Mouse (Mus musculus): ENCODE data around the gene Tnfsf15.

The Tnfsf15 gene

DNA sequence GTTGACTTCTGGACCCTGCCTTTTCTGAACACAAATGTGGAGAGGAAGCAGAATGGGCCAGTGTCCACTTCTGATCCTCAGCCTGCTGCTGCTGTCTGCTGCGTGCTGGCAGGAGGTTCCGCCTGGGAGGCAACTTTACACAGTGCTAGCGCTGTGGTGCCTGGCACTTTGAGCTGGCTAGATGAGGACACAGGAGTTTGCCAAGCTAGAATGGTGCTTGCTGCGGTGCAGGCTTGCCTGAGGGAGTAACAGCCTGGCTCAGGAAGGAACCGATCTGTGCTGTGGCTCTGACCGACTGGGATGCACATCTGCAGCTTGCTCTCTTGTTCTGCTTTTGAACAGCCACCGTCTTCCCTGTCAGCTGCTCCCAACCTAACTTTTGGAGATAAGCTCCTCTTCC is 5.4 kb downstream of the Tnfsf15 start:
- H3K9me3 ChIP-seq (ENCODE audit: low read length), result no peaks in the 10 kb centered on the region
- peak overlapping the region; percentile 39; the same call in 1 of the 2 replicates for H3K4me3 ChIP-seq (replicated peaks; ENCODE audit: low read length)
- no peaks in the 10 kb centered on the region for H3K27me3 ChIP-seq (ENCODE audit: insufficient read depth, low read length)
- no peaks in the 10 kb centered on the region for H3K36me3 ChIP-seq (ENCODE audit: insufficient read depth, low read length)
- TF ChIP-seq CTCF (conservative IDR thresholded peaks at IDR 0.05; ENCODE audit: low read length), result no peak
- no peaks in the 10 kb centered on the region; the same call in 1 of the 2 replicates for H3K4me1 ChIP-seq (replicated peaks; ENCODE audit: low read depth, low read length)

DNA sequence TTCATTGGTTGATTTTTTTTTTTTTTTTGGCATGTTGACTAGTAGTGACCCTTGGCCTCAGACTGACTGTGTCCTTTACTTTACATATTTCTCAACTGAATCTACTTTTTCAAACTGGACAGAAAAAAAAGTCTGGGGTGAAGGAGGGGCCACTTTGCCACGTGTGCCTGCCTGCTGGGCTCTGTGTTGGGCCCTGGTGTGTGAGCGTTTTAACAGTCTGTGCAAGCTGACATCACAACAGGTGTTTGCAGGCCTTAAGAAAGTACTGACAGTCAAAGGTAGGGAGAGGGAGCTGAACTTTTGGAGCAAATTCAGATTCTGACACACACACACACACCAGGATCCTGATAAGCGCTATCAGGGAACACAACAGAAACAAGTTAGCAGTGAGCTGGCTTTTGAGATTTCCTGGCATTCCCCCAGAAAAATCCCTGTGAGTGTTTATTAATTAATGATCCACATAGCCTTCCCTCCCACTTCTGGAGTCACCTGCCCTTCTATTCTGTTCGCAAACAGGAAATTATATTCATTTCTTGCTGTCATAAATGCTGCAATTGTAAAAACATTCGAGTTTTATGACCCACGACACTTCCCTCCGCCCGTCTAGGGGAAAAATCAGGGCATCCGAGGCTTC is 6.4 kb downstream of the Tnfsf15 start:
- no peak overlapping the region for H3K4me3 ChIP-seq (replicated peaks; ENCODE audit: low read length)
- no peaks in the 10 kb centered on the region; the same call in 1 of the 2 replicates for H3K4me1 ChIP-seq (replicated peaks; ENCODE audit: low read depth, low read length)

DNA sequence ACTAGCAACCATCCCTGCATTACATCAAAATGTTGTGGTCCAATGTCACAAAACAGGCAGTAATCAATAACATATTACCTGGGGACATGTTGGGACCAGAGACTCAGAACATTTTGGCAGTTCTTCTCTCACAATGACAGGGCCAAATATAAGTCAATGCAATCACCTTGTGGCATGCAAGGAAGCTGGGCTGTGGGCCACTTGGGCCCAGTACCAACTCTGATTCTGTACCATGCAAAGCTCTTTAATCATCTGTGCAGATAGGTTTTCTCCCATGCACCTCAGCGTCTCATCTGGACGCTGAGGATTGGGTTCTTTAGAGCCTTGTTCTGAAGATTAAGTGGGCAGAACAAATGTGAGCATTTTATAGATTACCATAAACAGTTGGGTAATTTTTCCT is 13.6 kb downstream of the Tnfsf15 start:
- Histone ChIP-seq H3K4me3 (replicated peaks; ENCODE audit: low read length) (no peak overlapping the region), H3K36me3 (ENCODE audit: insufficient read depth, low read length) (no peaks in the 10 kb centered on the region), H3K27me3 (ENCODE audit: insufficient read depth, low read length) (no peaks in the 10 kb centered on the region), H3K4me1 (replicated peaks; ENCODE audit: low read depth, low read length) (no peaks in the 10 kb centered on the region), H3K9me3 (ENCODE audit: low read length) (no peaks in the 10 kb centered on the region)
- TF ChIP-seq NANOG (IDR thresholded peaks at IDR 0.05; ENCODE audit: borderline replicate concordance, low read length) (no peak), POU5F1 (IDR thresholded peaks at IDR 0.05; ENCODE audit: borderline replicate concordance, low read length) (no peak), CTCF (conservative IDR thresholded peaks at IDR 0.05; ENCODE audit: low read length) (no peak)

More for the DNA sequence above, 6.4 kb downstream of the Tnfsf15 start:
- H3K9me3 ChIP-seq (ENCODE audit: low read length), result no peaks in the 10 kb centered on the region
- H3K27me3 ChIP-seq (ENCODE audit: insufficient read depth, low read length), result no peaks in the 10 kb centered on the region
- H3K36me3 ChIP-seq (ENCODE audit: insufficient read depth, low read length), result no peaks in the 10 kb centered on the region
- TF ChIP-seq POU5F1 (IDR thresholded peaks at IDR 0.05; ENCODE audit: borderline replicate concordance, low read length), result no peak
- no peak for TF ChIP-seq NANOG (IDR thresholded peaks at IDR 0.05; ENCODE audit: borderline replicate concordance, low read length)
- TF ChIP-seq CTCF (conservative IDR thresholded peaks at IDR 0.05; ENCODE audit: low read length), result no peak

DNA sequence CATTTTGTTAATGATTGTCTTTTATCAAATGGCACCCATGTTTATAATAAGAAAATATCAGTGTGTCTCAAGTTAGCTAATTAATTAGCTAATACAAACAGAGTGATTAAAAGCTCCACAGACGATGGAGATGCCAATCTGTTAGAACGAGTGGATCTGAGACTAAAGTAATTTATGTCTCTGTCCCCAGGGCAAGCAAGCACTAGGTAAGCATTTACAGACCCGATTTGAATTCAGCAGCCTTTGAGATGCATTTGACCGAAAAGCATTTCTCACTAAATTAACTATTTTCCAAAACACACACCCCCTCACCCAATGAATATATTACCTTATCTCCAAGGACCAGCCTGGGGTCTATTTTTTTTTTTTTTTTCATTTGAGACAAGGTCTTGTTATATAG is 18.2 kb downstream of the Tnfsf15 start:
- TF ChIP-seq NANOG (IDR thresholded peaks at IDR 0.05; ENCODE audit: borderline replicate concordance, low read length) (no peak), CTCF (conservative IDR thresholded peaks at IDR 0.05; ENCODE audit: low read length) (no peak), POU5F1 (IDR thresholded peaks at IDR 0.05; ENCODE audit: borderline replicate concordance, low read length) (no peak)
- H3K4me3 ChIP-seq (replicated peaks; ENCODE audit: low read length), result no peak overlapping the region
- H3K27me3 ChIP-seq (ENCODE audit: insufficient read depth, low read length), result no peaks in the 10 kb centered on the region
- no peaks in the 10 kb centered on the region for H3K9me3 ChIP-seq (ENCODE audit: low read length)
- no peaks in the 10 kb centered on the region for H3K4me1 ChIP-seq (replicated peaks; ENCODE audit: low read depth, low read length)
- no peaks in the 10 kb centered on the region for H3K36me3 ChIP-seq (ENCODE audit: insufficient read depth, low read length)

DNA sequence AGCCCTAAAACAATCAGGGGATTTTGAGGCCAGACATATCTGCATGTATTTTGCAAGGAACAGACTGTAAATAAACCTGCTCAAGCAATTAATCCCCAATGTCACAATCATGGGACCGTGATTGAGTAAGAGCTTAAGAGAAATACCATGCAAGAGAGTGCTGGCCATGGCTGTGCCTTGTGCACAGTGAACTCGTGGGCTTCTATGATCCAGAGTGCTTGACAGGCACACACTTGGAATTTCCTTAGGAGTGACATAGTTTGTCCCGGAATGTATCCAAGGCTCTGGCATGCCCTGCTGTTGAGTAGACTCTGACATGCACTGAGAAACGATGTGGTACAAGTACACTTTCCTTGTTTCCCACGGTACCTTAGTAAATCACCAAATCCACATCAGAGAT is 18.9 kb downstream of the Tnfsf15 start:
- Histone ChIP-seq H3K4me1 (replicated peaks; ENCODE audit: low read depth, low read length) (no peaks in the 10 kb centered on the region), H3K27me3 (ENCODE audit: insufficient read depth, low read length) (no peaks in the 10 kb centered on the region)
- TF ChIP-seq POU5F1 (IDR thresholded peaks at IDR 0.05; ENCODE audit: borderline replicate concordance, low read length) (no peak), NANOG (IDR thresholded peaks at IDR 0.05; ENCODE audit: borderline replicate concordance, low read length) (no peak), CTCF (conservative IDR thresholded peaks at IDR 0.05; ENCODE audit: low read length) (no peak)

DNA sequence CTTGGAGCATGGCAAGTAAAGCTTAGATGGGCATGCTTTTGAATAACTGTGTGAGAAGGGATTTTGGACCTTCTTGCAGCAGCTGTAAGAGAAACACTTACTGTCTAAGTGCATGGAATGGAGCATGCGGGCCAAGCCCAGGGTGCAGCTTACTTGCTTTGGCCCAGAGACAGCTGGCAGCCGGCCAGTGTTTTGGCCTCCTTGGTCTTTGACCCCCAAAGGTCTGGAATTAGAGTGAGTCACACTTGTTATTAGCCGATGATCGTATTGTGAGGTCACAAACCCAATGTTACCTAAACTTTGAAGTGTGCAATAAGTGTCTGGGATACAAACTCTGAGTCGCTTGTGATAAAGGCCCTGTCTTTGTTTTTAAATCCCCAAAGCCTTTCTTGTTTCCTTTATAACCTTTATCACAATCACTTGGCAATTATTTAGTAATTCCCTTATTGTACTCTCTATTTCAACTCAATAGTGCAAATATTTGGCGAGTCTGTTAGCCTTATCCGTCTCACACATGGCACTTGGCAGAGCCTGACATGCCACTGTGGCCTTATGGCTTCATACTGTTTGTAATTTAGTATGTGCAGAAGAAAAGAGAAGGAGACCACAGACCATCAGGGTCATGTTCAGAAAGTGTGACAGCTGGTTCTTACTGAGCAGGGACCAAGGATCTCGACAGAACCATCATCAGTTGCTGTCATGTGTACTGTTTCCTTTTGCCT is 26.8 kb downstream of the Tnfsf15 start:
- Histone ChIP-seq H3K36me3 (ENCODE audit: insufficient read depth, low read length) (no peaks in the 10 kb centered on the region), H3K4me1 (replicated peaks; ENCODE audit: low read depth, low read length) (no peaks in the 10 kb centered on the region), H3K9me3 (ENCODE audit: low read length) (no peaks in the 10 kb centered on the region), H3K27me3 (ENCODE audit: insufficient read depth, low read length) (no peaks in the 10 kb centered on the region), H3K4me3 (replicated peaks; ENCODE audit: low read length) (no peak overlapping the region)
- TF ChIP-seq CTCF (conservative IDR thresholded peaks at IDR 0.05; ENCODE audit: low read length) (no peak), POU5F1 (IDR thresholded peaks at IDR 0.05; ENCODE audit: borderline replicate concordance, low read length) (no peak), NANOG (IDR thresholded peaks at IDR 0.05; ENCODE audit: borderline replicate concordance, low read length) (no peak)

More for the DNA sequence above, 18.9 kb downstream of the Tnfsf15 start:
- Histone ChIP-seq H3K9me3 (ENCODE audit: low read length) (no peaks in the 10 kb centered on the region), H3K4me3 (replicated peaks; ENCODE audit: low read length) (no peak overlapping the region), H3K36me3 (ENCODE audit: insufficient read depth, low read length) (no peaks in the 10 kb centered on the region)

DNA sequence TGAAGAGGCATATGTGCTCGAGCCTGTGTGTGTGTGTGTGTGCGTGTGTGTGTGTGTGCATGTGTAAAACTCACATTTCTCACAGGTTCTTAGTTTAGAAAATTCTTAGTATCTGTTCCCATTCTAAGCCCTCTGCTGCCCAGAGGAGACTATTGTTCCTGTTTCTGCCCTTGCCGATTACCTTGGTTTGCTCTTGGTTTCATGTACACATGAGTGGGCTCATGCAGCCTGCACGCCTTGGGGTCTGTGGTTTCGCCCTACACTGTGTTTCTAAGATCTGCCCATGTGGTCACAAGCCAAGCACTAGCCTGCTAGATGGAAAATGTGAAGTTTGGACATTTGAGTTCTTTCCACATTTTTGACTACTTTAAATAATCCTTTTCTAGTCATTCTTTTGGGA is 33.0 kb downstream of the Tnfsf15 start:
- Histone ChIP-seq H3K4me3 (replicated peaks; ENCODE audit: low read length) (no peak overlapping the region), H3K4me1 (replicated peaks; ENCODE audit: low read depth, low read length) (no peaks in the 10 kb centered on the region), H3K9me3 (ENCODE audit: low read length) (no peaks in the 10 kb centered on the region), H3K36me3 (ENCODE audit: insufficient read depth, low read length) (no peaks in the 10 kb centered on the region), H3K27me3 (ENCODE audit: insufficient read depth, low read length) (no peaks in the 10 kb centered on the region)
- no peak for TF ChIP-seq POU5F1 (IDR thresholded peaks at IDR 0.05; ENCODE audit: borderline replicate concordance, low read length)
- no peak for TF ChIP-seq NANOG (IDR thresholded peaks at IDR 0.05; ENCODE audit: borderline replicate concordance, low read length)
- TF ChIP-seq CTCF (conservative IDR thresholded peaks at IDR 0.05; ENCODE audit: low read length), result no peak

DNA sequence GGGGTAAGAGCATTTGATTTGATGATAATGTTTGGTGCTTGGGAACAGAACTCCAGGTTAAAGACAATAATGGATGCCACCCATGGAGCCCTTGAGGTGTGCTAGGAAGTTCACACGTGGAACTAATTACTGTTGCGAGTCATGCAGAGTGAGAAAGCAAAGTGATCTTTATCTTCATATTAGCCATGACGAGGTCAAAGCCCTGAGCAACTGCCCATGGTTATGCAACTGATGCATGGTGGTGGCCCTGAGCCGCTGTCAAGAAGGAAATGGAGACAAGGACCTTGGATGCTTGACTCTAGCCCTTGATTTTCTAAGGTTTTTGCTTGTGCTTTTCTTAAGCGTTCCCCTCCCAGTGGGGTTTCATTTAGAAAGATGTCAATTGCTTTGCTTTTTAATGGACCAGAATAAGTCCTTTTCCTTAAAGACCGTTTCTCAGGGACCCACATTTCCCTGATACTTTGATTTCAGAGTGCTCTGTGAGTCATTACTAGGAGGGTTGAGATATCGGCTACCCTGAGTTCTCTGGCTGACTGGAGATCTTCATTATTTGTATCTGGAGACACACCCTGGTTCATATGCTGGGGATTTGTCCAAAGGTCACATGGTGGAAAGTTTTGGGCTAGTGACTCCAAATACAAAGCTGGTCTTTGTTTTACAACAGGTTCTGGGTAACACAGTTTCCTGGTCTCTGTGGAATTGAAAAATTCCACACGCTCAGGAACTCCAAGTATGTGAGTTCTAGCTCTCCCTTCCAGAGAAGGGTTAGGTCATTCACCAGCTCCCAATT is 34.3 kb downstream of the Tnfsf15 start:
- Histone ChIP-seq H3K4me3 (replicated peaks; ENCODE audit: low read length) (no peak overlapping the region), H3K36me3 (ENCODE audit: insufficient read depth, low read length) (no peaks in the 10 kb centered on the region), H3K9me3 (ENCODE audit: low read length) (no peaks in the 10 kb centered on the region), H3K4me1 (replicated peaks; ENCODE audit: low read depth, low read length) (no peaks in the 10 kb centered on the region), H3K27me3 (ENCODE audit: insufficient read depth, low read length) (no peaks in the 10 kb centered on the region)
- no peak for TF ChIP-seq CTCF (conservative IDR thresholded peaks at IDR 0.05; ENCODE audit: low read length)
- TF ChIP-seq POU5F1 (IDR thresholded peaks at IDR 0.05; ENCODE audit: borderline replicate concordance, low read length), result no peak
- TF ChIP-seq NANOG (IDR thresholded peaks at IDR 0.05; ENCODE audit: borderline replicate concordance, low read length), result no peak
